Mouse (Mus musculus) right cerebral cortex, postnatal 4 days (tissue): ENCODE results near the gene Bcl2l13.
A peak's percentile ranks its signal among the peaks of the same experiment; 100 is the strongest.
"Not testable (repeated sequence)": the region's sequence is repeated elsewhere in the genome, so short reads cannot be mapped to it uniquely, and the experiment has no call there.

Experiments
- DNase-seq: peaks from one replicate; pipeline ENCODE4 v3.0.0-alpha.2; 2022

Gene Bcl2l13

DNA sequence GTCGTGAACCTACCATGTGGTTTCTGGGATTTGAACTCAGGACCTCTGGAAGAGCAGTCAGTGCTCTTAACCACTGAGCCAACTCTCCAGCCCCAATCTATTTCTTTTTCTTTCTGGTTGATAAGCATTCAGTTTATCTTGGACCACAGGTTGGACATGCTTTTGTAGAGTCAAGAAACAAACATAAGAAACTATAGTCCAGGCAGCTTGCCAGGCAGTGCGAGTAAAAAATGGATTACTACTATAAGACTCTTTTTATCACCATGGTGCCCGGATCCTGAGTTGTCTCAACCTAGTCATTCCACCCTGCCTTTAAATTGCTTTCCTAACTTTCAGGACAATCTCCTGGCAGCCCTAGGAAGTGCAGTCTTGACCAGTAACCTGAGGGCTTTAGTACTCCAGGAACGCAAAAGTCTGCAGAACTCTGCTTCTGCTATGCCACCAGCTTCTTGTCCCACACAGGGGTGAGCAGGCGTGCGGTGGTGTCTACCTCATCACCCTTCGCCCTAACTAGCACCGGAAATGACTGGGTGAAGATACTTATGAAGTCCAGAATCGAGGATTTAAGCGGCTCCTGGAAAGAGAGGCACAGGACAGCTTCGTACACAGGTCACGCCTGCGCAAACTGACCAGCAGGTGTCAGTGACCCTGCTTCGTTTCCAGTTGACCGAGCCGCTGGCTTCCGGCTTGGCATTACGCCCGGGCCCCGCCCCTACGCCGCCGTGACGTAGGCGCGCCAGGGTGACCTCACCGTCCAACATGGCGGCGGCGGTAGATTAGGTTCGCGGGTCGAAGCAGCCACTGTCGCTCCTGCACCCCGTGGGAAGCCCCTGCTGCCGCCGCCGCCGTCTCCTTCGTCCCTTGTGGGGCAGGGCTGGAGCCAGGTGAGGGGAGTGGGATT, at the start of gene Bcl2l13:
Gene Bcl2l13 (plus strand): TSS at position 739 of the 901 bp plus-strand sequence.
- peak; percentile 96 for DNase-seq

DNA sequence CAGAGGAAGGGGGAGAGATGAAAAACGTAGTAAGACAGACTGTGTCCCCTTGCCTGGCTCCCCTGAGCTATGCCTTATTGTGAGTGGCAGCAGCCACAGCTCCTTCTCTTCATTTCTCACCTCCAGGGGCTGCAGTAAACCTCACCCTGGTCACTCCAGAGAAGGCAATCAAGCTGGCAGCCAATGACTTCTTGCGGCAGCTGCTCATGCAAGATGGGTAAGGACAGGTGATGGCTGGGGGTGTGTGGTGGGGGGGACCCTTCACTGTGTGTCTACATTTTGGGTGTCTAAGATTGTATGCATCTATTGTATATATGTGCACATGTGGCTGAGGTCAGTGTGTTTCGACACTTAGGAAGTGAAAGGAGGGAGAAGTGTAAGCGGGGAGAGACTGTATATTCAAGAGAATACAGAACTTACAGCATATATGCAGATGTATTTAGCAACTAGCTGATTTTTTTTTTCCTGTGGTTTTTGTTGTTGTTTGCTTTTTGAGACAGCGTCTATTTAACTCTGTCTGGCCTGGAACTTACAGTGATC, 47.9 kb upstream of the Bcl2l13 start:
- no peak for DNase-seq

DNA sequence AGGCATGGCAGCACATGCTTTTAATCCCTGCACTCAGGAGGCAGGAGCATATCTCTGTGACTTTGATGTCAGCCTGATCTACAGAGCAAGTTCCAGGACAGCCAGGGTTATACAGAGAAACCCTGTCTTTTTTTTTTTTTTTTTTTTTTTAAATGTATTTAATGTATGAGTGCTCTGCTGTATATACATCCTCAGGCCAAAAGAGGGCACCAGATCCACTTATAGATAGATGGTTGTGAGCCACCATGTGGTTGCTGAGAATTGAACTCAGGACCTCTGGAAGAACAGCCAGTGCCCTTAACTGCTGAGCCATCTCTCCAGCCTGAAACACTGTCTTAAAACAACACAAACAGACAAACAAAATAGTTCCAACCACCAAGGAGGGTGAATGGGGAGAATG, 47.1 kb upstream of the Bcl2l13 start:
- DNase-seq: no peak

DNA sequence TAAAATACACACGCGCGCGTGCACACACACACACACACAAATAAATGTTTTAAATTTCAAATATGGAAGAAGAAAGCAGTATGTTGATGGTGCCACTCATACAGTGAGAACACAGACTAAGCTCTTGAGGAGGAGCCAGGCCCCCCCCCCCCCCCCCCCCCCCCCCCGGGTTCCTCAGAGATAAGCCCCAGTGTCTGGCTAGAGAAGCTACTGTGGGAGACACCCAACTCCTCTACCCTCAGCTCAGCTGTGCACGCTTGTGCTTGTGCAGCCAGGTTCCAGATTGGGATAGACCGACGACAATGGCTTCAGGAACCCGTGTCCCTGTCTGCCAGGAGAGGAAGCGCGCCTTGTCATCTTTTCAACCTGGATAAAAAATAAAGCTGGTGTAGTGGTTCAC, 45.9 kb upstream of the Bcl2l13 start:
- no peak for DNase-seq

DNA sequence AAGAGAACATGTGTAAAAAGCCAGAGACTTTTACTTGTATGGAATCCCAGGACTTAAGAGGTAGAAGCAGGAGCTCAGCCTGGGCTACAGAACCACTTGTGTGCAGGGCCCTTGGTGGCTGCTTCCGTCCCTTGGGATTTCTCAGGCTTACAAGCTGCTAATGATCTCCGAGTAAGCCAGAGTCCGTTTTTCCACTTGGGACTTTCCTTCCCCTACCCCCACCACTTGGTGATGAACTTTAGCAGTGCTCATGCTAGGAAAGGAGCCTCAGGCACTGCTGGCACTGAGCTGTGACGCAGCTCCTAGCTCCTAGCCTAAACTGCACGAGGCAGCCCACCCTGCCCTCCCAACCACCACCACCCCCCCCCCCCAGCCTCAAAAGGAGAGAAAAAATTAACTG, 45.3 kb upstream of the Bcl2l13 start:
- DNase-seq: no peak

DNA sequence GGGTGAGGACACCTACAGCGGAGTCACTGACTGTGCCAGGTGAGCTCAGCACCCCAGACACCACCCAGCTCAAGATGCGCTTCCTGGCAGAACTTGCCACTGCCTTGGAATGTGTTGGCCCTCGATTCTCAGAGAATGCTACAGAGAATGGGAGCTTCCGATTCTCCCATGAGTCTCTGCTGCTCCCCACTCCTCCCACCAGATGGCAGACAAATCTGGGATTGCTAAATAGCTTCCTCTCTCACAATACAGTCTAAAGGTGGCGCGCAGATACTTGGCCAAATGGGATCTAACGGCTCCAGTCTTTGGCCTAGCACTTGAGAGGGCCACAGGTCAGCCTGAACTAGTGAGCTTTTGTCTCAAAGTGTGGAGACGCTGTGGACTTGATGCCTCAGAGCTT, 43.1 kb upstream of the Bcl2l13 start:
- DNase-seq: no peak

DNA sequence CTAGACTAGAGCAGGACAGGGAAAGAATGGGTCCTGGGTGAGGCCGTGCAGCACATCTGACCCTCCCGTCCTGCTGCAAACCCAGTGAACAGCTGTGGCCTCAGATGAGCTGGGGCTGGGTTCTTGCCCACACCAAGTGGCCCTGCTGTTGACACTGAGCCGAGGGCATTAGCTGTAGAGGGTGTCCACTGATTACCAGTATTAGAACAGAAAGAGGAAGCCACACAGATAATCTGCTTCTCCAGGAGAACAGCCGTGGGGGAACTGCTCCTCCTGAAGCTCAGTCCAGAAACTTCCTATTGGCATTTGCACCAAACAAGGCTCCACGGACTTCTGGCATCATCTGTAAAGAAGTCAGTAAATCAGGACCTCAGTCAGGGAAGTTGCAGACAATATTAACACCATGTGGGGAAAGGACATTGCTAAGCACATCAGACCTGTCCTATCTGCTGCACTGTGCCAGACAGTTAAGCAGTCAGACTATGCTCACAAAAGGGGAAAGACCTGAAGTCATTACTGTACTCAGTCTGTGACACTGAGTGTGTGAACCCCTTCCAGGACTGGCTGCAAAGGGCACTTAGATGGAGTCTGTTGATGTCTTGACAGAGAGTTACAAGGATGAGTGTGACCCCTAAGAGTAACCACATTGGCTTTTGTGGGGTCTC, 40.5 kb upstream of the Bcl2l13 start:
- no peak for DNase-seq

DNA sequence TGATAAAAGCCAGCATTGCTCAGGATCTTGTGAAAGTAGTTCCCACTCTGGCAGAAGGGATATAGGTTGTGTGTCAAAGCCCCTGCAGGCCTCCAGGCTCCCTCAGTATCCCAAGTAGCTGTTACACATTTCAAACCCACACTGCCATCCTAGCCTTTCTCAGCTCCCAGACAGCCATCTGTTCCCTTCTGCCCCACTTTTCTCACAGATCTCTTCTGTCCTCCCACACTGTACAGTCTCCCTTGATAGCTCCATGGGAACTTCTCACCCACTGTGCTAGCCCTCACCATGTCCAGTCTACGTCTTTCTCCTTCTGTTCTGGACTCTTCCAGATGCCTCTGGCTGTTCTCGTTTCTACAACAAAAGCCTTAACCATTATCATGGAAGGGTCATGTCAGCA, 39.9 kb upstream of the Bcl2l13 start:
- DNase-seq: no peak

DNA sequence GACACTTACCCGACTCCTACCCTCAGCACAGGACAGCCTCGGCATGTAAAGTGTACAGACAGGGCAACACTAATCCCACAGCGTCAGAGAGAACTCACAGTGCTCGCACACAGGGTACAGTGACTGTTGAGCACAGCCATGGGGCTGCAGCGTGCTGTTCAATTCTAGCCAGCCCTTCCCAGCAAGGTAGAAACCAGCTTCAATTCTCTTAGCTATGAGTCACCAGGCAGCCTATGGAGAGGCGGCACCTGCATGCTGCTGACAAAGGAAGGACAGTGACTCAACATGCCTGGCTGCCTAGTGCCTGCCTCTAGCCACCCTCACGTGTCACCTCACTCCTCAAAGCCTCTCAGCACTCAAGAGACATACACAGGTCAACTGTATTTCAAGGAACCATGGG, 38.0 kb upstream of the Bcl2l13 start:
- DNase-seq: no peak

DNA sequence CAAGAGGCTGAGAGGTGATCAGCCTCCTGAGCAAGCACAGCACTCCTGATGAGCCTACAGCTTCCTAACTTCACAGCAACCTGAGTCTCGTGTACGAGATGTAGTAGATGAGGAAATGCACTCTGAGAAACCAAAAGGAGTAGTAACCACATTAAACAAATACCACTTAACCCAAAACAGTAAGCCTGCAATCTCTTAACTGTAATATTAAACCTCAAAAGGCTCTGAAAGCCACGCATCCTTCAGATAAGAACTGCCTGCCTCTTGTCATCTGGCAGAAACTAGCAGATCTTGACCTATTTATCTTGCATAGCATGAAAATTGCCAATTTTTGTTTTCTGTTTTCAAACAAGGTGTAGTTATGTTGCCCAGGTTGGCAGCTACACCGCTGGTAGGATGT, 37.1 kb upstream of the Bcl2l13 start:
- no peak for DNase-seq

DNA sequence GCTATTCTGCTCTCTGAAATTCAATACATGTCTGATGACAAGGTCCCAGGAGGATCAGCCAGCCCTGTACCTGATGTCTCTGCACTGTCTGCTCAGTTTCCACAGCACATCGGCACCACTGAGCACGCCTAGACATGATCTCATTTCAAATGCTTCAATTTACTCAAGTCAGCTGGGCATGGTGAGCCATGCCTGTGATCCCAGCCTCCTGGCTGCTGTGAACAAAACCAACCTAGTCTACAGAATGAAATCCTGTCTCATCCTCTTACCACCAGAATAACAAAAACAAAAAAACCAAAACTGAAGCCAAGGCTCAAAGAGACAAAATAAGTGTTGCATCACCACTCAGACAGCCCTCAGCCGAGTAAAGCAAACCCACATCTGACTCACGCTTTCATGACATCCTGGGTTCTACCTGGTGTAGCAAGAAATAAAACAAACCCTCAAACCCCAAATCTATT, 36.4 kb upstream of the Bcl2l13 start:
- no peak for DNase-seq

DNA sequence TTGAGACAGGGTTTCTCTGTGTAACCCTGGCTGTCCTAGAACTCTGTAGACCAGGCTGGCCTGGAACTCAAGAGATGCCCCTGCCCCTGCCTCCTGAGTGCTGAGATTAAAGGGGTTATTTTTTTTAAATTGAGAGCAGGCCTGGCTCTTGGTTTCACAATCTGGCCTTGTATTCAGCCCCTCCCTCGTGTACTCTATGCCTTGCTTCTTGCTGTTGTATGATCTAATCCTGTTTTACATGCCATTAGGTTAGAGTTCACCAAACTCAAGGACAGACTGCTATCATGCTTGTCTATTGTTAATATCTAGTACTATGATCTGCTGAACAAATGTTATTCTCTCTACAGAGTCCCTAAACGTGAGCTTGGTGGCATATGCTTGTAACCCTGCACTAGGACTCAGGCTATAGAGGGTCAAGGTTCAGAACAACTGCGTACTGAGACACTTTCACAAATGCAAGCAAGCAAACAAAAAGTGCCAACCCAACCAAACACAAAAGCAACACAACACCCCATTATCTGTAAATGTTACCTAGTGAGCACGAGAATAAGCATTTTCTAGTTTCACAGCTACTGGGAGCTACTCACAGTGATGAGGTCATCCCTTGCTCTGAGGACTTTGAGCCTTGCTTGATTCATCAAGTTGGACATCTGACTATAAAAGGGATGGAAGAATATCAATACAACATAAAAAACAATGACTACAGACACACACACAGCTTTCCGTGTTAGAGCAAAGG, 28.8 kb upstream of the Bcl2l13 start:
- DNase-seq: no peak

DNA sequence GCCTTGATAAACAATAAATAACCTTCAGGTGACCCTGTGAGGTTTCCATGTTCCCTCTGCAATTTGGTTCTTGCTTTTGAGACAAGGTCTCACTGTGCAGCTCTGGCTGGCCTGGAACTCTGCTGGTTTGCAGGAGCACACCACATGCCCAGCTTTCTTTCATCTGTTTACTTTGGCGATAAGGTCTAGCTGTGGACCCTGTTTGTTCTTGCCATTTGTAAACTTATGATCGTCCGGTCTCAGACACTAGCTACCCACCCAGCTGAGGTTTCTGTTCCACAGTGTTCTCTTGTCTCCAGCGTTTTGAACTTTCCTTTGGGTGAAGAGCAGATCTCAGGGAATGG, 28.3 kb upstream of the Bcl2l13 start:
- no peak for DNase-seq

DNA sequence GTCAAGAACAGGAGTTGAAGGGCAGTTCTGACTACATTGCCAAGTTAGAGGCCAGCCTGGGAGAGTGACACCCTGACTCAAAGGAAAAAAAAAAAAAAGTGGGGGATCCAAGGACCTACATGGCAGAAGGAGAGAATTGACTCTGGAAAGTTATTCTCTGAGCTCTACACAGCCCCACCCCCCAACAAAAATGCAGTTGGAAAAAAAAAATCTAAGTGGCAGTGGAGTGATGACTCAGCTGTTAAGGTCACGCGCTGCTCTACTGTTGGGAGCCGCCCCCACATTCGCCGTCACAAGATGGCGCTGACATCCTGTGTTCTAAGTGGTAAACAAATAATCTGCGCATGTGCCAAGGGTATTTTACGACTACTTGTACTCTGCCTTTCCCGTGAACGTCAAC, 24.0 kb upstream of the Bcl2l13 start:
- not testable (repeated sequence) for DNase-seq

DNA sequence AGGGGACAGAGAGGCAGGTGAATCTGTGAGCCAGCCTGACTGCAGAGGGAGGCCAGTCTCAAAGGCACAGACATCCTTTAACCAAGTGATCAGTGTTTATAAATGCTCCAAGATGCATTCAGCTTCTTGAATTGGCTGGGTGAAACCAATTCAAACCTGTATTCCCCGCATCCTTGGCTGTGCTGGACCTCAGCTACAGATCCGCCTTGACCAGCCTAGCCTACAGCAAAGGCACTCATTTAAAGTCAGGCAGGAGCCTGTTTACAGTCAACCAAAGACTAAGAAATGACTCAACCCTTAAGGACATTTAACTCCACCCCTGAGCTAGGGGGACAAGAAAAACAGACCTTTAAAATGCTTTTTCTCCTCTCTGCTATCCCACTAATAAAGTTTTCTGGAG, 16.7 kb upstream of the Bcl2l13 start:
- DNase-seq: no peak

DNA sequence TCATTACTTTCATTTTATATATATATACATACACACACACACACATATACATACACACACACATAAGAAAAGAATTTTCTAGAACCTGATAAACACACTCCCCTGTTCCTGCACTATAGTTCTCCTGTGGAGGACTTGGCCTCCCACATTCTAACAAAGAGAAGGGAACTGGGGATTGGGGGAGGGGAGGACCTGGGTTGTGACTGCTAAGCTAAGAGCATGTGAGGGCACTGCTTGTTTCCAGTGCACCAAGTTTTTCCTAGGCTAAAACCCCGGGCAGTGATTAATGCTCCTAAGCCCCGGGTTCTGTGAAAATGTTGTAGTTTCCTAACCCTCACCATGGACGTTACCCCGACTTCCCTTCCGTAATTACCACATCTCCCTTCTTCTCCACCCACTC, 15.9 kb upstream of the Bcl2l13 start:
- DNase-seq: no peak

DNA sequence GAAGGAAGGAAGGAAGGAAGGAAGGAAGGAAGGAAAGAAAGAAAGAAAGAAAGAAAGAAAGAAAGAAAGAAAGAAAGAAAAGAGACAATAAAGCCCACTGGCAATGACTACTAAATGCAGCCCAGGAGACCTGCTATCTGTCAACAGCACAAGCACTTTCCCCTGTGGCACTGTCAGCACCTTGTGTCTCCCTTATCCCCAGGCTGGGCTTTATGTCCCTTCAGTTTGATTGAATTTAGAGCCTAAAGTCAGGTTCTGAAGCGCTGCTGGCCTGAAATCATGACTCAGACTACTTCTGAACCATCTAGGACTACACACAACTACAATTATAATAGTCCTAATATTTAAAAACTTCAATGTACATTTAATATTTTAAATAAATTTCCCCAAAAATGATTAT, 15.1 kb upstream of the Bcl2l13 start:
- DNase-seq: no peak

DNA sequence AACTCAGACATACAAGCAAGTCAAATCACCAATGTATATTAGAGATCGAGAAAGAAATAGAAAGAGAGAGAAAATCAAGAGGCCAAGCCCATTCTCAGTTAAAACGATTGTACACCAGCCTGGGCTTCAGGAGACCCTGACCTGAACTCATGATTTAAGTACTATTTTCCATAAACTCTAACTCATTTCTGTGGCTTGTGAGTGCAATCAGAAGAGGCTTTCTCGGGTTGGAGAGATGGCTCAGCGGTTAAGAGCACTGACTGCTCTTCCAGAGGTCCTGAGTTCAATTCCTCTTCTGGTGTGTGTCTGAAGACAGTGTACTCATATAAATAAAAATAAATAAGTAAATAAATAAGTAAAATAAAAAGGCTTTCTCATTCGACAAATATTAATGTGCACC, 14.3 kb upstream of the Bcl2l13 start:
- no peak for DNase-seq

DNA sequence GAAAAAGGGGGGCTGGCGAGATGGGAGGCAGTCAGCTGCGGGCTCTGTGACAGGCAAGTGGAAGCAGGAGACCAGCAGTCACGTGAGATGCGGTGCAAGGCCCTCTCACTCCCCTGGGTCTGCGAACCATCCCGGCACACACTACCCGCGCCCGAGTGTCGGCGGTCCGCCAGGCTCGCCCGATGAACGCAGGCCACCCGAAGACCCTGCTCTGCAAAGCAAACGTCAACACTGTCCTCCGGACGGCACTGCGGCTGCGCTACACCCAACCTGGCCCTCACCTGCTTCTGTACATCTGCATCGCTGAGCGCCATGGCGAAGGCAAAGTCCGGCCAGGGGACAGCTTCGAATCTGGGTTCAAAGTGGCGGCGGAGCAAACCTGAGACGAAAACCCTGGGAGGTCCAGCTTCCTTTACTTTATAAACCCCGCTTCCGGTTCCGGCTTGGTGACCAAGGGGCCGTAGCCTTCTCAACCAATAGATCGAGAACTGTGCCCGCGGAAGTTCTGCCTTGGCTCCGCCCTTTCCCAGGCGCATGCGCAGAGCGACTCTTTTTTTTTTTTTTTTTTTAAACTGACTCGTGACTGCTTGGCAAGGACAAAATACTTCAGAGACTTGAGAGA, 13.6 kb upstream of the Bcl2l13 start, which contains the start of gene Atp6v1e1:
Gene Atp6v1e1 (minus strand): TSS at position 487 of the 622 bp plus-strand sequence.
- peak; percentile 81 for DNase-seq

DNA sequence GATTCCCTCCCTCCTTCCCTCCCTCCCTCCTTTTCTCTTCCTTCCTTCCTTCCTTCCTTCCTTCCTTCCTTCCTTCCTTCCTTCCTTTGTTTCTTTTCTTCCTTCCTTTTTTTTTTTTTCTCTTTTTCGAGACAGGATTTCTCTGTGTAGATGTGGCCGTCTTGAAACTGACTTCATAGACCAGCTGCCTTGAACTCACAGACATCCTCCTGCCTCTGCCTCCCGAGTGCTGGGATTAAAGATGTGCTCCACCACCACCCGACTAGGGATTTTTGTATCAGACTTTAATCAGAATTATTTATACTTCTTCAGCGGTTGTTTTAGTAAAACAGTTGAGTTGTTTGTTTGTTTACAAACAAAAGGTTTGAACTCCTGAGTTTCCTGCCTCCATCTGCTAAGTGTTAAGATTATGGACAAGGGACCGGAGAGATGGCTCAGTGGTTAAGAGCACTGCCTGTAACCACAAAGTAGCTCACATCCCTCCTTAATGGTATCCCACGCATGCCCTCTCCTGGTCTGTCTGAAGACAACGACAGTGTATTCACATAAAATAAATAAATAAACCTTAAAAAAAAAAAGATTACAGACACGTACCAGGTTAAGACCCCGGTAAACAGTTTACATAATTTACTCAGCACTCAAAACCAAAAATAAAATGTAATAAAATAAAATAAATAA, 12.9 kb upstream of the Bcl2l13 start:
- DNase-seq: no peak

DNA sequence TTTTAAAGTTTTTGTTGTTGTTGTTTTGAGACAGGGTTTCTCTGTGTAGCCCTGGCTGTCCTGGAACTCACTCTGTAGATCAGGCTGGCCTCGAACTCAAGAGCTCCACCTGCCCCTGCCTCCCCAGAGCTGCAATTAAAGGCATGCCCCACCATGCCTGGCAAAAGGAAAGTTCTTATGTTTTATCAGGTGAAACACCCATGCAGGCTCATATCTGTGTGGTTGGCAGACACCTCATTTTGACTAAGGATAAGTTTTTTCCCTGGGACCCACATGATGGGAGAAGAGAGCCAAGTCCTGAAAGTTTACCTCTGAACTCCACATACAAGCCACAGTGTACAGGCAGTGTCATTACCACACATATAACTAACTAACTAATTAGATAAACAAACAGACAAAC, 6.0 kb upstream of the Bcl2l13 start:
- DNase-seq: no peak

DNA sequence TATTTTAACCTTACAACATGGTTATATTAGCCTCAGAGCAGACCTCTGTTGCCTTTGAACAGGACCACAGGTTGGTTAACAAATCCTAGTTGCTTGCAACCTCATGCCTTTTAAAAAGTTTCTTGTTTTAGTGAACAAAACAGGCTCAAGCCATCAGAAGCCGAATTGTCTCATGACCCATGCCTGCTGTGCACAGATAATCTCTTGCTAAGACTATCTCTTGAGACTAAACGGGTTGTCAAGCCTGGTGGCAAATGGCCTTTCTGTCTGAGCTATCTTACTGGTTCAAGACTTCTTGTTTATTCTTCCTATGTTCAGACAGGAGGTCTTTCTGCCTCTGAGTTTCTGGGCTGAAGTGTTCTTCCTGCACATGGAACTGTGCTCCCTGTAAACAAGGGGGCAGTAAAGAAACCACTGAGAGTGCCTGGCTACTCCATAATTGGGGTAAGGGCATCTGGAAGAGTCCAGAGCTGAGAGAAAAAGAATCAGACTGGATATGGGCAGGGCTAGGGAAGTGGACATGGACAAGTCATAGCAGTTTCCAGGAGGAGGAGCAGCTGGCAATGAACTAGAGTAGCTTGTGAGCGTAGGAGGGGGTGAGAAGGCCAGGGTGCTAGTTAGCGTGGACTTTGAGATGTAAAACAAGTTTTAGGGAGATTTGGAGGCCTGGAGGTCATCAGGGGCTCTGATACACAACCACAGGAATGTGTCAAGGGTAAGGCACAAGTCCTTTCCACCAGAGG, 5.0 kb upstream of the Bcl2l13 start:
- no peak for DNase-seq
